Mouse (Mus musculus): ENCODE data around the gene Utp14b.
A peak's percentile ranks its signal among the peaks of the same experiment; 100 is the strongest.

Utp14b gene

GRCm38 (mm10) chr1:78686872-78687271, 29.0 kb downstream of the Utp14b start:
- peak; percentile 34 for DNase-seq (ENCODE audit: low spot score)

DNA sequence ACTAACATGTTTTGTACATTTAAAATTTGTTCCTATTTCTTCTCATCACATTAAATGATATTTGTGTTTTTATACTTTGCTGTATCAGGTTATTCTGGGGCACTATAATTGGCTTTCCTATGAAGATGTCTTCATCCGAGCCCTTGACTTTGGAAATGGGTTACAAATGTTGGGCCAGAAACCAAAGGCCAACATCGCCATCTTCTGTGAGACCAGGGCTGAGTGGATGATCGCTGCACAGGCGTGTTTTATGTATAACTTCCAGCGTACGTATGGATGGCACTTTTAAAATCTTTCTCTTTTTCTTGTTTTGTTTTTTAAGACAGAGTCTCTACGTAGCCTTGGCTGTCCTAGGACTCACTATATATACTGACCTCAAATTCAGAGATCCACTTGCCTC, 30.3 kb downstream of the Utp14b start:
- DNase-seq (ENCODE audit: low spot score), result no peak

DNA sequence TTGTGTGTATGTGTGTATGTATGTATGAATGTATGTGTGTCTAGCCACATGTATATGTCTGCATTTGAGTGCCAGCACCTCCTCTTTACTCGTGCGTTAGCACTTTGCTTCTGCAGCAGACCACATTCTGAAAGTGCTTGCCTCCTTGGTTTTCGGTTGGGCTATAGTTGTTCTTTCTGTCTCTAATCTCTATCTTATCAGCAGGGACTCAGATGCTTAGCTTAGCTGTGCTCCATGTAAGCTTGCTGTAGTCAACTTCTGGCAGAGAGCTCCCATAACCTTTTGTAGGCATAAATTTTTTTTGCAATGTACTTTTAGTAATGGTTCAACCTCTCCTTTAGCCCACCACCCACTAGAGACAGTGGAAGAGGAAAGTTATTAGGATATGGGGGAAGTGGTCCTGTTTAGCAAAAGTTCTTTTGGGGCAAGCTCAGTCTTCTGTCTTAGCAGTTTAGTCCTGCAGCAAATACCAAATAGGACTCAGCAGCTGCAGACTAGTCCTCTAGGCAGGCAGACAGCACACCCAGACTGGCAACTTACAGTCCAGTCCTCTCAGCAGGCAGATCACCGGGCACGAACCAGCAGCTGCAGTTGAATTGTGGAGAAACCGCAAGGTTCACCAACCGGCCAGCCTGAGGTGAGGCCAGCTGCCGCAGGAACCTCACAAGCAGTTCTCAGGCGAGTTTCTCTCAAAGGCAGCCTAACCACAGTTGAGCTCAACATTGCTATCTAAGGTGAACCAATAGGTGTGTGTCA, 36.8 kb downstream of the Utp14b start:
- no peak for DNase-seq (ENCODE audit: low spot score)

GRCm38 (mm10) chr1:78696305-78696704, 38.5 kb downstream of the Utp14b start:
- DNase-seq (ENCODE audit: low spot score), result no peak

DNA sequence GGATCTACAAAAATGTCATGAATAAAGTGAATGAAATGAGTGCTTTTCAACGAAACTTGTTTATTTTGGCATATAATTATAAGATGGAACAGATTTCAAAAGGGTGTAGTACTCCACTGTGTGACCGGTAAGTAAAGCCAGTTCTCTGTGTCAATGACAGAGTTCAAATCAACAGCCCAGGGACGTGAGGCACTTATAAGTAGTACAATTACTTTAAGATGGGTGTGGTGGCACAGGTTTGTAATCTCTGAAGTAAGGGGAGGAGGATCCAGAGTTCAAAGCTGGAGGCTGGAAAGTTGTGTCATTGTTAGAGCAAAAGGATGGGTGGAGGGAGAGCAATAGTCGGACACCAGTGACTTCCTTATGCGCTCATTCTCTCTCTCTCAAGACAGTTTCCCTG, 39.1 kb downstream of the Utp14b start:
- DNase-seq (ENCODE audit: low spot score), result no peak

DNA sequence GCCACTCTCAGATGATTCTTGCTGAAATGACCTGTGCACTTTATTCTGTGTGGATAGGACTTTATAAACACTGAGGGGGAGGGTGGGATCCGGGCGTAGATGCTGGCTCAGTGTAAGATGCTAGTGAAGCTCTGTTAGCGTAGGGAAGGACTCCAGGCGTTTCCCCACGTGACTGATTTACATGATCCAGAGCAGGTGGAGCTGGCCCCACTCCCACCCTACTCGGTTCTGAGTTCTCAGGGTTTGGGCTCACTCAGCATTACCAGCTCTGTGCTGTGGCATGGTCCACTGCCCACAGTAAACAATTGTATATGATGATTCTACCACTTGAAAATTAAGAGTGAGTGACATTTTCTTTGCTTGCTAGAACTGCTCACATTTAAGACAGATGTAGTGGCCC, 40.3 kb downstream of the Utp14b start:
- DNase-seq (ENCODE audit: low spot score), result no peak

- no peak for DNase-seq (ENCODE audit: low spot score)
Measured at GRCm38 (mm10) chr1:78701740-78702139, 43.9 kb downstream of the Utp14b start.

DNA sequence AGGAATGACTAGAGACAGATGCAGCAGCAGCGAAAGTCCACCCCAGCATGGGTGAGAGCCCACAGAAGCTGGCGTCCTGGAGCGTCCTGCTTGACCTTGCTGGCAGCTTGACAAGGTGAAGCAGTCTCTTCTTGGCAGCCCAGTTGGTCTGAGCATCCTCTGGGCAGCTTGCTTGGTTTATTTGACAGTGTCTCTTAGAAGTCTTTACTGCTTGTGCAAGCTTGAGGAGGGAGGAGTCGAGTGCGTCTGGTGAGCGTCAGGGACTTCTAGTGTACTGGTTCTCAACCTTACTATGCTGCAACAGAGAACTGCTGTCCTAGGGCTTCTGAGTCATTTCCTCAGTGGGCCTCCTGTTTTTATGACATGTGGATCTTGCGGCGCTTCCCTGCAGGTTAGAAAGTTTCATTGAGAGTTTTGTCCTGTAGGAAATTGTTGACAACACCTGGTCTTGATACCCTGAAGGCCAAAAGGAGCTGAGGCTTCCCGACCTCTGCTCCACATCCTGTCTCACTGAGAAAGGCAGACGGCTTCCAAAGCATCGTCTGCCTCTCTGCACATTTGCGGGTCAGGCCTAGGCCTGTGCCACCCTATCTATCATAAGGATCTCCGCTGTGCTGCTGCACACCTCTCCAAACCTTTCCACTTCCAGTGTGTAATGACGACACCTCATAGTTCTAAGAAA, 44.6 kb downstream of the Utp14b start:
- no peak for DNase-seq (ENCODE audit: low spot score)

DNA sequence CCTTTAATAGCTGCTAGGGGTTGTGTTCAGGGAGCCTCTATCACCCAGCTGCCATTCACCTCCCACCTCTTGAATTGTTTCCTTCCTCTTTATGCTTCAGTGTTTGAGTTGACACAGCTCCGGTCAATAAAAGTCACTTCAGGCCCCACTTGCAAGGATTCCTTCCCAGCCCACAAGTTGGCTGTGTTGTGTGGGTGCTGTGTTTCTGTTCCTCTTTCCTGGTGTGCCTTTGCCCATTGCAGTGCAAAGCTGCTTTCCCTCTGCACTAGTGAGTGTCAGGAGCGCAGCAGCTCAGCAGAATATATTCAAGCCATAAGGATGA, 45.1 kb downstream of the Utp14b start:
- no peak for DNase-seq (ENCODE audit: low spot score)

DNA sequence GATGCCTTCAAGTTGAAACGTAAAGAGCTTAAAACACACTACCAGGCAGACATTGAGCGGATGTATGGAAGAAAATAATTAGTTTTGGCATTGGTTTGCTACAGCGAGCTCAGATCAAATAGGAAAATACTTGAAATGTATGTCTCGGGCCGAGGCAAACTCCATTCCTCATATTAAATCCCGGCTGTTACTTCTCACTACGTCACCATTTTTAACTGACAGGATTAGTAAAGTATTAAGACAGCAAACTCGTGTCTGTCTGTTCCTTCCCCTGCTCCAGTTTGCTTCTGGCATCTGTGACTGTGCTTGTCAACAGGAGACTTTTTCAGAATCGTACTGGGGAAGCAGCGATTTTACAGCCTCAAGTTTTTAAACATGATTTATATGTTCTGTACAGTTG, 48.5 kb downstream of the Utp14b start:
- no peak for DNase-seq (ENCODE audit: low spot score)

DNA sequence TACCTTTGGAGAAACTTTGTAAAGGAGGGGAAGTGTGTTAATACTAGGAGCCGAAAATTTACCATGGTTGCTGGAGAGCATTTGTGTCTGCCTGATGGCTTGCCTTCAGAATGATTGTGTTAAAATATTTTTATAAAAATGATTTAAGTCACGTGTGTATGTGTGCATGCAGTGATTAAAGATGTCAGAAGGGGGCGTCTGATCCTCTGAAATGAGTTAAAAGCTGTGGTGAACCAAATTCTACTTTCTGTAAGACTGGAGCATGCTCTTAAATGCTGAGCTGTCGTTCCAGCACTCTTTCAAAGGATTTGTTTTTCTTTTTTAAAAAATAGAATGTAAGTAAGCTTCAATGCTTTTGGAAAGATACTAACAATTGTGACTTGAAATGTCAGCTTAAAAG, 49.4 kb downstream of the Utp14b start:
- peak; percentile 59 for DNase-seq (ENCODE audit: low spot score)

GRCm38 (mm10) chr1:78710026-78710425, 52.2 kb downstream of the Utp14b start:
- DNase-seq (ENCODE audit: low spot score), result no peak

DNA sequence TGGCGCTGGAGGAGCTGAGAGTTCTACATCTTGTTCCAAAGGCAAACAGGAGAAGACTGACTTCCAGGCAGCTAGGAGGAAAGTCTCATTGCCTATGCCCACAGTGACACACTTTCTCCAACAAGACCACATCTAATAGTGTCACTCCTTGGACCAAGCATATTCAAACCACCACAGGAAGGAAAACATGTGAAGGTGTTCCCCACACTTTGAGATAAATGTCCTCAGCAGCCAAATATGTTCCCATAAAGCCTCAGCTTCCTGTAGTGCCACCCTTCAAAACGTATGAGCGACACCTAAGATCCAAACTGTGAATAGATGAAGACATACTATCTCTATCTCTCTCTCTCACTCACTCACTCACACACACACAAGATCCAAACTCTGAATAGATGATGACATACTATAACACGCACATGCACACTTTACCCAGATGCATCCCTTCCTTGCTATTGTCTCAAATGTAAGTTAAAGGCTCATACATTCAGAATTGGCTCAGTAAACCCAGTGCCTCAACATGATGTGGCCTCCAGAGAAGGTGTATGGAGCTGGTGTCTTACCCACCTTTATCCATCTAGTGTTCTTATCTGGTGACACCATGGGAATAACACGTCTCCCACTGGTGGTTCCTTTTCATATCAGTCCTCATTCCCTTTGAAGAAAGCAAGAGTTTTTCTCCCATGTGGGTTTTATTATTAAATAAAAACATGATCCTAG, 52.9 kb downstream of the Utp14b start:
- no peak for DNase-seq (ENCODE audit: low spot score)

Measured in layer of hippocampus, adult 11-12 months (tissue).